Mouse (Mus musculus): ENCODE data around the gene Pid1.
"Not testable (repeated sequence)": the region's sequence is repeated elsewhere in the genome, so short reads cannot be mapped to it uniquely, and the experiment has no call there.

The Pid1 gene

GRCm38 (mm10) chr1:84359611-84360500, 4.1 kb downstream of the Pid1 start:
- no peak for DNase-seq (ENCODE audit: low spot score in 2 of 2)

DNA sequence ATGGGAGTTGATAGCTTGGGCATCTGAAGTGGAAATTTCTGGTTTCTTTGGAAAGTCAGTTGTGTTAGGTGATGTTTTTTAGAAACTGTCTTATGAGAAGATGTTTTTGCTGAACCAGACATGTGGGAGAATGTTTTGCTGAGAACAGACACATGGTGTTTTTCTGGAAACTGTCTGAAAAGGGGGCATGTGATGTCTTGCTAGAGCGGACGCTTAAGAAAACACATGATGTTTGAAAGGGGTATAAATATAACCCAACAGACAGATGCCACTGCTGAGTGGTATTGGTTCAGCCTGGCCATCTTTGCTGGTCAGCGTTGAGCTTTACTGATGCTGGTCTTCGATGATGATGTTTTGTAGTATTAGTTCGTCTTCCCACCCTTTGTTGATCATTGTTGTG, 6.8 kb downstream of the Pid1 start:
- DNase-seq (ENCODE audit: low spot score in 2 of 2), result no peak

GRCm38 (mm10) chr1:84350262-84350661, 13.7 kb downstream of the Pid1 start:
- DNase-seq (ENCODE audit: low spot score in 2 of 2), result no peak

GRCm38 (mm10) chr1:84347796-84348476, 16.0 kb downstream of the Pid1 start:
- no peak for DNase-seq (ENCODE audit: low spot score in 2 of 2)

DNA sequence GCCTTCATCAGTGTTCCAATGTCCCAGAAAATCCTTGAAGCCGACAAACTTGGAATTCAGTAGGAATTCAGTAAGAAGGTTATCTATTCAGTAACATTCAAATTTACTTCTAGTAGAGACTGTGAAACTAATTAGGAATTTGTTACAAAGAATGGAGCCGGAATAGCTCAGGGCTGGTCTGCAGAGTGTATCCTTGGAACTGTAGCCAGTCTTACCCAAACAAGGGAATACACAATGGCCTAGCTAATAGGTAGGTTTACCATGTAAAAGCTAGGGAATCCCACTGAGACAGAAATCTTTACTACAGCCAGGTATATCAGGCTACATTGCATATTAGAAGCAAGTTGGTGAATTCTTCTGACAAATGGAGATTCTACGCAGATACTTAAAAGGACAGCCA, 31.2 kb downstream of the Pid1 start:
- not testable (repeated sequence) for DNase-seq (ENCODE audit: low spot score in 2 of 2)

DNA sequence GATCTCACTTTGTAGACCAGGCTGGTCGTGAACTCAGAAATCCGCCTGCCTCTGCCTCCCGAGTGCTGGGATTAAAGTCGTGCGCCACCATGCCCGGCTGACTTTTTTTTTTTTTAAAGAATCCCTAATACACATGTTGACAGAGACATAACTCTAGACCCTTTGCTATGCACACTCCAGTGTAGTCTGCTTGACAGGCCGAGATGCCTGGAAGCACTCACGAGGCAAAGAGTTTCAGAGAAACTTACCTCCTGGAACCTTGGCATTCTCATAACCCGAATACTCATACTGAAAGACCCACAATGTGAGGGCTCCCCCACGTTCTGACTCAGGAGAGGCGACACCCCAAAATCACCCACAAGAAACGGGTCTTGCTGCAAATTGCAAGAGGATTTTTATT, 32.1 kb downstream of the Pid1 start:
- DNase-seq (ENCODE audit: low spot score in 2 of 2), result not testable (repeated sequence)

DNA sequence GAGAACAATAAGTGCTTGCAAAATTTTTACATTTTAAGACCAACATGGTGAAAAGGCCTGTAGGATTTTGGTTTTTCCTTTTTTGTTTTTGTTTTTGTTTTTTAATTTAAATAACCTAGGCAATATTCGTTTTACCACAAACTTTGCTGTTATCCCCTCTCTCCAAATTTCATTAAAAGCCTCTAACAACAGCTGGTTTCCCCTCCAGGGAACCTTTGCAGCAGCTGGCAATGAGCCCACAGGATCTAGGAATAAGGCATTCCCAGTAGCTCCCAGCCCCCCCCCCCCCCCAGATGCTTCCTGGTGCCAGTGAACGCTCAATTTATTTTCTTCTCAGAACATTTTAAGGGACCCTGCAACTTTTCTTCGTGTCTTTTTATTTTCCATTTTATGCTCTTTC, 38.7 kb downstream of the Pid1 start:
- DNase-seq (ENCODE audit: low spot score in 2 of 2), result no peak

DNA sequence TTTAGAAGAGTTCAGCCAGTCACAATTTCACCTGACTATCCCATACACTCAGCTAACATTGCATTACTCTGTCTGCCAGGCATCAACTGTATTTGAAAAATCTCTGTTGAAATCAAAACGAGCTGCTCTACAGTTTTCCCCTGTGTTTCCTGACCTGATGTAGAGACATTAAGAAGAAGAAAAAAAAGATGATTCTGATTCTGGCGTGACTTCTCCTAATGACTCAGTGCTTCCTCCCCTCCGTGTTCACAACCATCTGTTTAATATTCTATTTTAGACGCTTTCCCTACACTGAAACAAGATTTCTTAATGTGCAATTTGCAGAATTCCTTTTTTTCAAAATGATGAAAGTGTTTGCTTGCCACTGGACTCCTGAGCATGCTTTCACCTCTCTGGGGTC, 42.7 kb downstream of the Pid1 start:
- DNase-seq (ENCODE audit: low spot score in 2 of 2), result no peak

GRCm38 (mm10) chr1:84318569-84318968, 45.4 kb downstream of the Pid1 start:
- DNase-seq (ENCODE audit: low spot score in 2 of 2), result no peak

- DNase-seq (ENCODE audit: low spot score in 2 of 2), result no peak
Observed at GRCm38 (mm10) chr1:84317827-84318226, 46.2 kb downstream of the Pid1 start.

DNA sequence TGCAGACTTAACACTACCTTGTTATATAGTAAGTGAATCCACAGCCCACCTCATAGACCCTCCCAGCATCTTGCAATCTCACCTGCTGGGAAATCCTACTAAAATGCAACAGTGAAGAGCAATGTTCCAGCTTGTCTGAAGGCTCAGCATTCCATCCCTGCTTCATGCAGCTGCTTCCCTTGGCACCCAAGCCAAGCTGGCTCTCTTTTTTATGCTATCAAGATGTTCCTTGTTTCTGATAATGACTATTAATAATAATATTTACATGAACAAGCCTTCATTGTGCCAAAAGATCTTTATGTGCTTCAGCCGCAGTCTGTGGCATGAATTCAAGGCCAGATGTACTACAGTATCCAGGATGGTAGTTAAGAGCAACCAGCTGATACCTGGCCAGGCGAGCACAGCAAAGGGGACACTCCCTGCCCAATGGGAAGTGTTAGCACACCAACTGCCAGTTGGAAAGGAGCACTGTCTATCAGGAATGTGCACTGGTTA, 54.0 kb downstream of the Pid1 start:
- peak in 1 of 2 experiments; percentile 30 for DNase-seq (ENCODE audit: low spot score in 2 of 2)

DNA sequence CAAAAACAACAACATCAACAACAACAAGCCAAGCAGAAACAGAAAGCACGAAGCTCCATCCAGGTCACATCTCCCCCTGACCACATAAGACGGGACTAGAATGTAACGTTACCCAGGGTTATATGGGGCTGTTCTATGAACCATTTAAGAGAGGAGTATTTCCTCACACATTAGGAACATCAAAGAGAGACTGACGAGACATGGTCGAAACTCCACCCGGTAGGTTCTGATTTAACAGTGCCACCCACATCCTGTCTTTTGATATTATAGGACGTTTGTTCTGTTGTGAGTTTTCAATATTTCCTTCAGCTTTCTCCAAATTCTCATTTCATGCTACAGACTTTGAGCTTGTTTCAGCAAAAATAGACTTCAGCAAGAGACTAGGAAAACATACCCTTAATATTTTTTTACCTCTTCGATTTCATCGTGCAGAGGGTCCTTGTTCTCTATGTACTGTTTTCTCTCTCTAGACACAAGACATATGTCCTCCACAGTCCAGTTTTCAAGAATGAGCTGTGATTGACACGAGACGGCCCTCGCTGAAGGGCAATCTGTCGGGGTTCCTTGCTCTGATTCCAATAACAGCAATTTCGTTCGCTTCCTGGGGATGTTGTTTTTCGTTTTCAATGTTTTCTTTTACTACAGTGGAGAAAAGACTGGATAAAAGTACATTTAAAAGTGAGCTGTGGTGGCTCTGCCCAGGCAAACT, 58.1 kb downstream of the Pid1 start:
- no peak for DNase-seq (ENCODE audit: low spot score in 2 of 2)

GRCm38 (mm10) chr1:84302788-84303187, 61.2 kb downstream of the Pid1 start:
- no peak for DNase-seq (ENCODE audit: low spot score in 2 of 2)

DNA sequence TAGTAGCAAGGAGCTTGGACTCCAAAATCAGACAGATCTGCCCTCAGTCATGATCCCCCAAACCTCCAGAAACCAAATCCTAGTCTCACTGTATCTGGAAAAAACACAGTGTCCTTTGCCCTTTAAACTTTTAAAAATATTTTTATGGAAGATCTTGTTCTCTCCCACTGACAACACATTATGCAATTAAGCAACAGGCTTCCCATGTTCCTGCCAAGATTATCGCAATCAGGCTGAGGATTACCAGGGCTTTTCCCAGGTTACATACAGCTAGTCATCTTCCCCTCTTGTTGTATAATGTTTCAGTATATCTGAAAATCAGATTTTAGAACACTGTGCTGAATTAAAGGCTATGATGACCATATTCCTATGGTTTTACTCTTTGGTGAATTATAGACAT, 64.3 kb downstream of the Pid1 start:
- DNase-seq (ENCODE audit: low spot score in 2 of 2), result no peak

GRCm38 (mm10) chr1:84286682-84287111, 77.3 kb downstream of the Pid1 start:
- DNase-seq (ENCODE audit: low spot score in 2 of 2), result no peak

DNA sequence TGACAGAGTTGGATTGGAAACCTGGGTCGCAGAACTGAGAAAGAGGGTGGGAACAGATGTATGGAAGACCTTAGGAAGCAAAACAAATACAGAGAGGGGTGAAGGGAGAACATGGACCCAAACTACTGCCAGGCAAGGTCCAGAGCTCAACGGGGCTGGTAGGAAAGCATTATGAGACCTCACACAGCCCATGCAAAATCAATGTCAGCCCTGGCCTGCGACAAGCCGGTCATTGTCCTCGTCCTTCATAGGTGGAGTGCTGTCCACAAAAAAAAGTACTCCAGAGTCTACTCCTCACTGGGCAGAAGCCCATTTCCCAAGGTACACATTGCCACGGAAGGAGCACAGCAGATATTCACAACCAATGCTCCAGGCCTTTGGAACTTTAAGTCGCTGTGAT, 78.4 kb downstream of the Pid1 start:
- DNase-seq (ENCODE audit: low spot score in 2 of 2), result no peak

DNA sequence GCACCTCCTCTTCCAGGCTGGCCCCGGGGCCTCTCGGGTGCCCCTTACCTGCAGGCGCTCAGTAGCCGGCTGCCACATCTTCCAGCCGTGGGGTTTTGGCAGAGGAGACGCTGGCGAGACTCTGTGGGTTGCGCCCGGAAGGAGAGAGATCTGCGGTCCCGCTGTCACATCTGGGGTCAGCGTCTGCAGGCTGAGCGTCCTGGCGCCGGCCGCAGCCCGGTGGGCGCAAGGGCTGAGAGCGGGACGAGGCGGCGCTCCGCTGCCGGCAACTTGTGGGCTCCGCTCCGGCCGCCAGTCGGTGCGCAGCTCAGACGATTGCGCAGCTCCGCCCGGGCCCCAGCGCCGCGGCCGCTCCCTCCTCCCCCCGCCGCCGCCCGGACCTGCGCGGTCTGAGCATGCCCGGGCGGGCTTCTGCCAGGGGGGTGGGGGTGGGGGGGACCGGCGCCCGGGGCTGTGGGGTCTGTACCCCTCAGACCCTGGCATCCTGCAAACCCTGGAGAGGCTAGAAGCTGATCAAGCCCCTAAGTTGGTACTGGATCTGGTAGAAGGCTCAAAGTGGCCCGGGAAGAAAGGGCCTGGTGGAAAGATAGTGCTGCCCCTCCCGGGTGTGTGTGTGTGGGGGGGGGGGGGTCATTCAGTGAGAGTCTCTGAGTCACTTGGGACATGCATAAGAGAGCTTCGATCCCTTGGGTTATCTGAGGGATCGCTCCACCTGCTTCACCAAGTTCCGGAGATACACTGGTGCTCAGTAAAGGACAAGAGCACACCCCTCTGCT, 79.5 kb downstream of the Pid1 start:
- DNase-seq (ENCODE audit: low spot score in 2 of 2), result peak in 1 of 2 experiments; percentile 59

DNA sequence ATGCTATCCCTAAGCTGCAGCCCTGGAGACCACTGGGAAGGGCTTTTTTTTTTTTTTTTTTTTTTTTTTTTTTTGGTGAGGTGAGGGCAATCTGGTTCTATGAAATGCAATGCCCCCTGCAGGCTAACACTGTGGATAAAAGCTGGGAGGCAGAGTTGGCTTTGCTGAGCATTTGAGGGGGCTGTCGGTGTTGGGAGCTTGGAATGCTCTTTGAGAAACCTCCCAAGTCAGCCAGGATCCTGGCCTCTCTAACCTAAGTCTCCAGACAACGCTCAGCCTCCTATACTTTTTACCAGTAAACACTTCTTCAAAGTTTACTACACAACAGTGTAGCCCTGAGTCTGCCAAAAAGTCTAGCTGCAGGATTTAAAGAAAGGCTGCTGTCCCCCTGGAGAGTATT, 80.9 kb downstream of the Pid1 start:
- peak in 1 of 2 experiments; percentile 27 for DNase-seq (ENCODE audit: low spot score in 2 of 2)

GRCm38 (mm10) chr1:84280171-84280570, 83.8 kb downstream of the Pid1 start:
- DNase-seq (ENCODE audit: low spot score in 2 of 2), result no peak

DNA sequence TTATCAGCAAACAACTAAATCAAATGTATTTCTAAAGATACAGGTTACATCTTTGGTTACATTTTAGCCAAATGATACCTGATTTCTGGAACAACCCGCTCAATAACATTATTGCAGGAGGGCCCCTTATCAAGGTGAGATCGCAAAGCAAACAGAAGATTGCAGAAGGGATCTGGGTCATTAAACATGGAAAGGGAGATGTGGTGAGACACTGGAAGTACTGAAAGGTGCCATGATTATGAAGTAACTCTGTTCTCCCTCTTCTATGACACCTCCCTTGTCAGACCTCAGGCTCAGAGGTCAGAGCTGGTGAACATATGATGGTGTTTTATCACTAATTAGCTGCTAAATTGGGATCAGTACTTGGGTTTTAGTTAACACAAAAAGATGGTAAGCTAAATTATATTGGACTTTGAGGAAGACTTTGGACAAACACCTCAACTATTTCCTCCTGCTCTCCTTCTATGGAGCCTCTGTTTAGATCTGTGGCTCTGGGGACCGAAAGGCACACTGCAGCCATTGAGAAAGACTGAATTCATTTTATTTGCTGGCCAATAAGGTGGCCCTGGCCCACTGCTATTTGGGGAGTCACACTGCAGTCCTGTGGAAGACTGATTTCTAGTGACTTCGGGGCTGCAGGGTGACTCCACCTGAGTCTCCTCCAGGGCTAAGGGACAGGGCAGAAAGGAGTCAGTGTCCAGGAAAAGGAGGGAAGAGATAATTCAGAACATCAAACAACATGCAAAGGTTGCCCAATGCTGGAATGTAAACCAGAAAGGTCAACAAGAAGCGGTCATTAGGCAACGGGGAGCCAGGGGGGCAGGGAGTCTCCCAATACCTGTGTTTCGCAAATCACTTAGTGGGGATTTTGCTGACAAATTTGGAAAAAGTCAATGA, 85.4 kb downstream of the Pid1 start:
- no peak for DNase-seq (ENCODE audit: low spot score in 2 of 2)

Data from urinary bladder, postnatal 4 days (tissue).